8 mouse cellular contexts compared by ENCODE assay signal in the genomic region with DNA sequence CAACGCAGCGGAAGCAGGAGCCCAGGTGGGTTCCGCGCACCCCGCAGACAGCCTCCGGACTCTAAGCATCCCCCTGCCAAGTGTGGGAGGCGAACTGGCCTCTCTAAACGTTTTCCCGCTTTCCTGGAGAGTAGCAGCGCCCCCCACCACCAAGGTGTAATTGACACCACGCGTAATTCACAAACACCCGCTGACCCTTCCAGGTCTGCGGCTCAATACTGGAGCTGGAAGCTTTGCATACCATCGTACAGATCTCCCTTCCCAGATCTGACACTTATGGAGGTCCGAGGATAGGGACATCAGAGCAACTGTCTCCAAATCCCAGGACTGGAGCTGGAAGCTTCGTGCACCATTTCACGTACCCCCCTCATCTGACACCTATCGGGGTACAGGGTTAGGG. TPM values are rescaled to one million over a fixed set of nuclear protein-coding genes. Genes with fewer than 3 reads are reported as not detected.
DNase-seq lines count a peak whose midpoint lies in the region; ATAC-seq lines count a peak whose summit lies in the region.

No protein-coding gene starts in this region.

- no peaks in the 10 kb centered on the region for H3K36me3 ChIP-seq in kidney, embryonic 15.5 days
- peaks cover 4% of the 10 kb centered on the region; the same call in 1 of the 2 replicates for H3K36me3 ChIP-seq in embryonic facial prominence, embryonic 15.5 days
- 0 out of 2 replicates have a peak, but pooled peaks cover 3% of the 10 kb centered on the region for H3K36me3 ChIP-seq in limb, embryonic 10.5 days
- no peaks in the 10 kb centered on the region for H3K36me3 ChIP-seq in neural tube, embryonic 15.5 days

- ATAC-seq in kidney, embryonic 15.5 days (replicated peaks; ENCODE audit: low FRiP score), result no peak
- no peak for ATAC-seq in embryonic facial prominence, embryonic 15.5 days (ENCODE audit: insufficient number of reproducible peaks, low FRiP score, low TSS enrichment, low read depth)
- ATAC-seq in neural tube, embryonic 15.5 days (ENCODE audit: low FRiP score), result 0 out of 2 replicates have a peak, but pooled peaks have one; percentile 7
- no peak for ATAC-seq in monocyte, adult 5-6 weeks (replicated peaks; ENCODE audit: insufficient number of reproducible peaks, low FRiP score, low TSS enrichment, poor library complexity, severe bottlenecking)

- H3K9me3 ChIP-seq in kidney, embryonic 15.5 days (replicated peaks), result no peaks in the 10 kb centered on the region
- no peaks in the 10 kb centered on the region for H3K9me3 ChIP-seq in embryonic facial prominence, embryonic 15.5 days (replicated peaks)
- no peaks in the 10 kb centered on the region for H3K9me3 ChIP-seq in limb, embryonic 10.5 days (replicated peaks)
- H3K9me3 ChIP-seq in neural tube, embryonic 15.5 days (replicated peaks), result no peaks in the 10 kb centered on the region

- peak overlapping the region; percentile 81 for H3K4me2 ChIP-seq in kidney, embryonic 15.5 days
- H3K4me2 ChIP-seq in embryonic facial prominence, embryonic 15.5 days (replicated peaks), result peak overlapping the region; percentile 98
- peak overlapping the region; percentile 100 for H3K4me2 ChIP-seq in neural tube, embryonic 15.5 days

- peaks cover 35% of the 10 kb centered on the region for H3K4me1 ChIP-seq in kidney, embryonic 15.5 days
- H3K4me1 ChIP-seq in embryonic facial prominence, embryonic 15.5 days, result peaks cover 29% of the 10 kb centered on the region
- peaks cover 47% of the 10 kb centered on the region for H3K4me1 ChIP-seq in limb, embryonic 10.5 days
- H3K4me1 ChIP-seq in neural tube, embryonic 15.5 days, result peaks cover 31% of the 10 kb centered on the region

- H3K27ac ChIP-seq in kidney, embryonic 15.5 days, result no peak overlapping the region
- 0 out of 2 replicates have a peak overlapping the region, but pooled peaks have one; percentile 85 for H3K27ac ChIP-seq in embryonic facial prominence, embryonic 15.5 days (replicated peaks)
- H3K27ac ChIP-seq in limb, embryonic 10.5 days, result 0 out of 2 replicates have a peak overlapping the region, but pooled peaks have one; percentile 30
- H3K27ac ChIP-seq in neural tube, embryonic 15.5 days (replicated peaks), result no peak overlapping the region

- under 1% methylated on average over 19 of the region's 19 CpGs for WGBS in kidney, embryonic 15.5 days
- 3% methylated on average over 19 of the region's 19 CpGs for WGBS in embryonic facial prominence, embryonic 15.5 days
- WGBS in limb, embryonic 10.5 days, result under 1% methylated on average over 19 of the region's 19 CpGs
- 3% methylated on average over 19 of the region's 19 CpGs for WGBS in neural tube, embryonic 15.5 days

- no peak for DNase-seq in kidney, adult 9 months
- DNase-seq in limb, embryonic 10.5 days (ENCODE audit: low spot score), result peak; percentile 46
- no peak for DNase-seq in adrenal gland, adult (ENCODE audit: inconsistent age in 2 of 2, low spot score in 1 of 2)
- no peak for DNase-seq in urinary bladder, adult 2 months (ENCODE audit: low spot score)

- peak overlapping the region; percentile 48 for H3K4me3 ChIP-seq in kidney, embryonic 15.5 days (replicated peaks)
- H3K4me3 ChIP-seq in embryonic facial prominence, embryonic 15.5 days (replicated peaks), result peak overlapping the region; percentile 55
- peak overlapping the region; percentile 60 for H3K4me3 ChIP-seq in limb, embryonic 10.5 days
- peak overlapping the region; percentile 59 for H3K4me3 ChIP-seq in neural tube, embryonic 15.5 days (replicated peaks)

- H3K27me3 ChIP-seq in kidney, embryonic 15.5 days, result peaks cover 48% of the 10 kb centered on the region
- peaks cover 28% of the 10 kb centered on the region for H3K27me3 ChIP-seq in embryonic facial prominence, embryonic 15.5 days
- peaks cover 44% of the 10 kb centered on the region for H3K27me3 ChIP-seq in limb, embryonic 10.5 days (ENCODE audit: low read depth, poor library complexity, severe bottlenecking)
- peaks cover 38% of the 10 kb centered on the region for H3K27me3 ChIP-seq in neural tube, embryonic 15.5 days (replicated peaks)

- H3K9ac ChIP-seq in kidney, embryonic 15.5 days, result peak overlapping the region; percentile 22; the same call in 1 of the 2 replicates
- no peak overlapping the region for H3K9ac ChIP-seq in embryonic facial prominence, embryonic 15.5 days
- peak overlapping the region; percentile 51; the same call in 1 of the 2 replicates for H3K9ac ChIP-seq in neural tube, embryonic 15.5 days (replicated peaks)

RNA-seq across cellular contexts. Expression of a gene that starts 43.9 kb away (rescaled TPM):
- 26.4 and 27.8 TPM in 2 replicates for polyA plus RNA-seq in kidney, embryonic 15.5 days (2015; fragmentation: Nextera tagmentation; extraction: Ambion mirVana)
- 55.8 and 59.2 TPM in 2 replicates for polyA plus RNA-seq in embryonic facial prominence, embryonic 15.5 days (2015; fragmentation: Nextera tagmentation; extraction: Ambion mirVana)
- 40.4 and 44.3 TPM in 2 replicates for polyA plus RNA-seq in limb, embryonic 10.5 days (2016; fragmentation: Nextera tagmentation; extraction: Ambion mirVana)
- polyA plus RNA-seq in neural tube, embryonic 15.5 days (2015; fragmentation: Nextera tagmentation; extraction: Ambion mirVana), result 24.1 and 28.4 TPM in 2 replicates
- total RNA-seq in monocyte, adult 5-6 weeks (2017), result 6.8 to 13.0 TPM (median 7.8 TPM) in 3 replicates
- polyA plus RNA-seq in urinary bladder, adult 2 months (2012; rRNA removed), result 13.4 and 14.3 TPM in 2 replicates

Comparison
In these comparisons a context has a peak if more than half of its experiments do, and no peak if none do; other contexts are left out.
1. H3K27ac ChIP-seq: peak in embryonic facial prominence, embryonic 15.5 days (single experiment) and limb, embryonic 10.5 days (single experiment); none in kidney, embryonic 15.5 days (single experiment) and neural tube, embryonic 15.5 days (single experiment).
2. Peak in every context shown above with its lines, with median percentiles within 50 percentile points of each other: H3K4me2 ChIP-seq and H3K4me3 ChIP-seq.